Mouse (Mus musculus) forebrain, embryonic 14.5 days (tissue): ENCODE results near the gene Rora. TPM values are rescaled to one million over a fixed set of nuclear protein-coding genes. Genes with fewer than 3 reads are reported as not detected.

Experiments used
- ATAC-seq: fragments of 200-750 bp; cut with Nextera tagmentation; 2 replicates; pipeline ENCODE4 v1.8.0; 2017; ENCODE audit warnings: mild to moderate bottlenecking, moderate library complexity
- DNase-seq: peaks from one replicate; pipeline ENCODE4 v3.0.0-alpha.2; 2015; ENCODE audit warnings: low spot score
- H3K27ac ChIP-seq: fragments of 300-500 bp; sonication (generic); 2 replicates; pipeline ENCODE4 v1.5.1; 2014; ENCODE audit warnings: low read depth, mild to moderate bottlenecking, control low read depth, low read length, moderate library complexity
- H3K27me3 ChIP-seq: fragments of 300-500 bp; sonication (generic); replicated peaks from 2 replicates; pipeline ENCODE4 v1.6.1; 2014; ENCODE audit warnings: low read length, control low read depth, mixed read lengths; ENCODE audit not compliant: control insufficient read depth, insufficient read depth
- H3K36me3 ChIP-seq: fragments of 300-500 bp; sonication (generic); 2 replicates; pipeline ENCODE4 v1.6.1; 2014; ENCODE audit warnings: low read length, control low read depth; ENCODE audit not compliant: control insufficient read depth, insufficient read depth
- H3K4me1 ChIP-seq: fragments of 300-500 bp; sonication (generic); 2 replicates; pipeline ENCODE4 v1.6.1; 2014; ENCODE audit warnings: antibody characterized with exemption, low read length, control low read depth; ENCODE audit not compliant: control insufficient read depth, insufficient read depth
- H3K4me2 ChIP-seq: fragments of 300-500 bp; sonication (generic); 2 replicates; pipeline ENCODE4 v1.6.1; 2014; ENCODE audit warnings: mild to moderate bottlenecking, control low read depth, low read length
- H3K4me3 ChIP-seq: fragments of 300-500 bp; sonication (generic); 2 replicates; pipeline ENCODE4 v1.5.1; 2014; ENCODE audit warnings: low read depth, low read length, control low read depth
- H3K9ac ChIP-seq: fragments of 300-500 bp; sonication (generic); 2 replicates; pipeline ENCODE4 v1.6.1; 2014; ENCODE audit warnings: mild to moderate bottlenecking, low read length, control low read depth, moderate library complexity
- H3K9me3 ChIP-seq: fragments of 300-500 bp; sonication (generic); replicated peaks from 2 replicates; pipeline ENCODE4 v1.6.1; 2016; ENCODE audit warnings: low read length, control low read depth, mixed read lengths; ENCODE audit not compliant: control insufficient read depth
- WGBS: fragments of 180-500 bp; shearing (Covaris S2); extraction: QIAGEN DNeasy Blood & Tissue Kit; methylation state at CpG from one replicate; pipeline ENCODE4 v1.1.7; 2014; 5-methylcytosine and 5-hydroxymethylcytosine counted together
- polyA plus RNA-seq: library from polyadenylated mRNA; unstranded; fragments of >200 nt; fragmentation: Nextera tagmentation; extraction: Ambion mirVana; gene quantifications from 2 replicates; pipeline ENCODE4 v1.2.1, GENCODE M21; 2014

Gene Rora
- polyA plus RNA-seq, 1 experiment from 2014 or later = 15.2 TPM

- WGBS = 55% methylated on average over 3 of the region's 3 CpGs
- no peak overlapping the region for H3K27ac ChIP-seq
These were observed 107.3 kb downstream of the Rora start for GRCm38 (mm10) chr9:68760876-68761275.

DNA sequence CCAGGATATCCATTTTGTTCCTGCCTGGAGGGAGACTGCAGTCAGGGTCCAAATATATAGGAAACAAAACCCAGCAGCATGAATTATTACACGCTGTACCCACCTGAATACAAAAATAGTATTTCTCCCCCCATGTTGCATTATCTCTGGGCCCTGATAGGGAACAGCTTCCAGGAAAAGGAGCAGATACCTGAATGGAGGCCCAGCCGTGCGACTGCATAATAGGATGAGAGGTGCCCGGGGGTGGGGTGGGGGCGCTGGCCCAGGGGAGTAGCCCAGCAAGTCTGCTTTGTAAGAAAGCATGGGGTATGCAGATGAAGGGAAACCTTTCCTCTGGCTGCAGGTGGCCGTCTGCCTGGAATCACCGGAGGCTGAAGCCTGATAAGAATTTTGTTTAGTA, 108.1 kb downstream of the Rora start:
- Histone ChIP-seq H3K4me3 (no peak overlapping the region), H3K9me3 (no peaks in the 10 kb centered on the region), H3K9ac (no peak overlapping the region), H3K4me2 (no peak overlapping the region), H3K4me1 (no peaks in the 10 kb centered on the region), H3K36me3 (no peaks in the 10 kb centered on the region), H3K27ac (no peak overlapping the region), H3K27me3 (no peaks in the 10 kb centered on the region)
- ATAC-seq (no peak), DNase-seq (no peak)
- 30% methylated on average over 7 of the region's 7 CpGs for WGBS

More at GRCm38 (mm10) chr9:68760876-68761275, 107.3 kb downstream of the Rora start:
- Histone ChIP-seq H3K4me1 (no peaks in the 10 kb centered on the region), H3K9ac (no peak overlapping the region), H3K4me2 (no peak overlapping the region), H3K36me3 (no peaks in the 10 kb centered on the region), H3K4me3 (no peak overlapping the region), H3K27me3 (no peaks in the 10 kb centered on the region), H3K9me3 (no peaks in the 10 kb centered on the region)
- ATAC-seq (no peak), DNase-seq (no peak)

DNA sequence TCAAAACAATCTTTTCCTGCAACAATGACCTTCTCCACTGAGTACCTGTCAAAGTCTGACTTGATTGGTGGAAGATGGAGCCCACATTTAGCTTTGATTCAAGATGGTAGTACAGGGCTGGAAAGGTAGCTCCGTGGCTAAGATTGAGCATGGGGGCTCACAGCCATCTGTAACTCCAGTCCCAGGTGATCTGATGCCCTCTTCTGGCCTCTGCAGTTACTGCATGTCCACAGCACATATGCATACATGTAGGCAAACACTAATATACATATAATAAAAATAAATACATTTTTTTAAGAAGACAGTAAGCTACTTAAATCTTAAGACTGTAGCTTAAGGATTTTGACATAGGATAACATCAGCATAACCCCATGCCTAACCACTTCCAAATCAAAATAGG, 112.0 kb downstream of the Rora start:
- no peak for ATAC-seq
- H3K9me3 ChIP-seq = no peaks in the 10 kb centered on the region
- no peak overlapping the region for H3K9ac ChIP-seq
- no peak for DNase-seq
- WGBS = 74% methylated on average over 1 of the region's 1 CpGs
- H3K4me3 ChIP-seq = no peak overlapping the region
- H3K36me3 ChIP-seq = no peaks in the 10 kb centered on the region
- H3K4me2 ChIP-seq = no peak overlapping the region
- no peak overlapping the region for H3K27ac ChIP-seq
- no peaks in the 10 kb centered on the region for H3K4me1 ChIP-seq
- H3K27me3 ChIP-seq = no peaks in the 10 kb centered on the region

- H3K4me2 ChIP-seq = no peak overlapping the region
- no peaks in the 10 kb centered on the region for H3K4me1 ChIP-seq
- WGBS = 21% methylated on average over 1 of the region's 1 CpGs
- no peak overlapping the region for H3K4me3 ChIP-seq
- no peaks in the 10 kb centered on the region for H3K27me3 ChIP-seq
- H3K9me3 ChIP-seq = no peaks in the 10 kb centered on the region
- H3K36me3 ChIP-seq = no peaks in the 10 kb centered on the region
- no peak overlapping the region for H3K9ac ChIP-seq
- DNase-seq = no peak
- no peak overlapping the region for H3K27ac ChIP-seq
- no peak for ATAC-seq
These were observed 116.1 kb downstream of the Rora start for GRCm38 (mm10) chr9:68769638-68770037.

- H3K9ac ChIP-seq = no peak overlapping the region
- DNase-seq (no peak), ATAC-seq (no peak)
- H3K9me3 ChIP-seq = no peaks in the 10 kb centered on the region
- H3K36me3 ChIP-seq = no peaks in the 10 kb centered on the region
- no peaks in the 10 kb centered on the region for H3K27me3 ChIP-seq
- 90% methylated on average over 3 of the region's 3 CpGs for WGBS
- no peak overlapping the region for H3K4me2 ChIP-seq
- no peaks in the 10 kb centered on the region for H3K4me1 ChIP-seq
- no peak overlapping the region for H3K4me3 ChIP-seq
- no peak overlapping the region for H3K27ac ChIP-seq
These were observed 117.8 kb downstream of the Rora start for GRCm38 (mm10) chr9:68771383-68771782.

DNA sequence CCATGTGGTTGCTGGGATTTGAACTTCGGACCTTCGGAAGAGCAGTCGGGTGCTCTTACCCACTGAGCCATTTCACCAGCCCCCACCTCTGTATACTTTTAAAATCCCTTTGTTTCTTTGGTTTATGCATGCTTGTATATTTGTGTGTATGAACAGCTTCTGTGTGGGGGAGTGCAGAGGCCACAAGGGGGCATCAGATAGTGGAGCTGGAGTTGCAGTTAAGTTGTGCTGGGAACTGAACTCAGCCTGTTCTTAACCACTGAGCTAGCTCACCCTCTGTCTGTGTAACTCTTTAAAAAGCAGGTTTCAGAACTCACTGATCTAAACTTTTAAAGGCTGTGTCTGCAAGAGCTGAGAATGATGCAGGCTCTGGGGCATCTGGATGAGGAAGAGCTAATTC, 120.2 kb downstream of the Rora start:
- Histone ChIP-seq H3K27ac (no peak overlapping the region), H3K4me1 (no peaks in the 10 kb centered on the region), H3K4me2 (no peak overlapping the region), H3K9ac (no peak overlapping the region), H3K27me3 (no peaks in the 10 kb centered on the region), H3K4me3 (no peak overlapping the region), H3K36me3 (no peaks in the 10 kb centered on the region), H3K9me3 (no peaks in the 10 kb centered on the region)
- ATAC-seq (no peak), DNase-seq (no peak)
- WGBS = 92% methylated on average over 3 of the region's 3 CpGs

DNA sequence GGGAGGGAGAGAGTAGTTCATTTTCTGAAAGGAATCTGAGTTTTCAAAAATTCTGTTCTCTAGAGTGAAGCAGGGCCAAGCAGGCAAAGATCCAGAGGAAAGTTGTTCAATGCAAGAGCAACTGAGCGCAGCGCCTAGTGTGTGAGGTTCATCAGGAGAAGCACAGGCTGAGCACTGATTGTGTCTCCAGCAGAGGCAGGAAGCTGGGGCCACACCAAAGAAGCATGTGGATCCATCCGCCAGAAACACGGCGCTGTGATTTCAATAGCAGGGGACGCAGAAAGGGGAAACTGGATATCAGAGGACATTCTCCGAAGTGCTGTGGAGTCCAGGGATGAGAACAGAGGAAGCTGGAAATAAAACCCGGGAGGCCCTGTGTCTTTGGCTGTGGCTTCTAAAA, 128.4 kb downstream of the Rora start:
- DNase-seq (no peak), ATAC-seq (no peak)
- Histone ChIP-seq H3K4me3 (no peak overlapping the region), H3K27ac (no peak overlapping the region), H3K9ac (no peak overlapping the region), H3K9me3 (no peaks in the 10 kb centered on the region), H3K4me1 (no peaks in the 10 kb centered on the region), H3K27me3 (no peaks in the 10 kb centered on the region), H3K4me2 (no peak overlapping the region), H3K36me3 (no peaks in the 10 kb centered on the region)
- WGBS = 82% methylated on average over 8 of the region's 8 CpGs

GRCm38 (mm10) chr9:68782604-68783003, 129.0 kb downstream of the Rora start:
- ATAC-seq (no peak), DNase-seq (no peak)
- Histone ChIP-seq H3K9ac (no peak overlapping the region), H3K36me3 (no peaks in the 10 kb centered on the region), H3K27ac (no peak overlapping the region), H3K4me3 (no peak overlapping the region), H3K4me2 (no peak overlapping the region), H3K27me3 (no peaks in the 10 kb centered on the region), H3K9me3 (no peaks in the 10 kb centered on the region), H3K4me1 (0 out of 2 replicates have a peak, but pooled peaks cover 2% of the 10 kb centered on the region)
- WGBS = 91% methylated on average over 5 of the region's 5 CpGs

GRCm38 (mm10) chr9:68783246-68783645, 129.7 kb downstream of the Rora start:
- 86% methylated on average over 4 of the region's 5 CpGs for WGBS
- no peak overlapping the region for H3K27ac ChIP-seq
- H3K4me1 ChIP-seq = 0 out of 2 replicates have a peak, but pooled peaks cover 4% of the 10 kb centered on the region
- H3K27me3 ChIP-seq = no peaks in the 10 kb centered on the region
- DNase-seq = no peak
- no peaks in the 10 kb centered on the region for H3K36me3 ChIP-seq
- H3K9ac ChIP-seq = no peak overlapping the region
- ATAC-seq = no peak
- H3K4me3 ChIP-seq = no peak overlapping the region
- no peaks in the 10 kb centered on the region for H3K9me3 ChIP-seq
- no peak overlapping the region for H3K4me2 ChIP-seq
